Mouse (Mus musculus) heart, embryonic 12.5 days (tissue): ENCODE results near the gene Wbp2. TPM values are rescaled to one million over a fixed set of nuclear protein-coding genes. Genes with fewer than 3 reads are reported as not detected.

Experiments used
- polyA plus RNA-seq: library from polyadenylated mRNA; unstranded; fragments of >200 nt; fragmentation: Nextera tagmentation; extraction: Ambion mirVana; gene quantifications from 2 replicates; pipeline ENCODE4 v1.2.1, GENCODE M21; 2016

Gene Wbp2
- polyA plus RNA-seq, 1 experiment from 2014 or later: 137 TPM

Other genes starting within 250 kb of the Wbp2 start
- gene Myo15b, start 228.6 kb downstream of the Wbp2 start, polyA plus RNA-seq: 0.17 and 0.37 TPM in 2 replicates
- 15.0 and 16.6 TPM in 2 replicates for gene Smim5, start 187.0 kb downstream of the Wbp2 start, polyA plus RNA-seq
- 0.77 and 1.8 TPM in 2 replicates for gene Smim6, start 175.0 kb downstream of the Wbp2 start, polyA plus RNA-seq
- gene Sap30bp, start 153.7 kb downstream of the Wbp2 start, polyA plus RNA-seq: 29.4 and 32.2 TPM in 2 replicates
- gene Recql5, start 153.5 kb downstream of the Wbp2 start, polyA plus RNA-seq: 13.8 and 17.3 TPM in 2 replicates
- gene Itgb4, start 112.3 kb downstream of the Wbp2 start, polyA plus RNA-seq: 2.0 and 2.7 TPM in 2 replicates
- gene Galk1, start 74.3 kb downstream of the Wbp2 start, polyA plus RNA-seq: 151 and 152 TPM in 2 replicates
- gene H3f3b, start 59.0 kb downstream of the Wbp2 start, polyA plus RNA-seq: 742 and 759 TPM in 2 replicates
- 31.8 and 32.3 TPM in 2 replicates for gene Unk, start 56.7 kb downstream of the Wbp2 start, polyA plus RNA-seq
- gene Unc13d, start 9.0 kb downstream of the Wbp2 start, polyA plus RNA-seq: 2.2 and 2.5 TPM in 2 replicates
- 54.8 and 58.2 TPM in 2 replicates for gene Trim47, start 40.2 kb upstream of the Wbp2 start, polyA plus RNA-seq
- 4.7 and 4.9 TPM in 2 replicates for gene Trim65, start 44.1 kb upstream of the Wbp2 start, polyA plus RNA-seq
- 85.0 and 89.1 TPM in 2 replicates for gene Mrpl38, start 51.9 kb upstream of the Wbp2 start, polyA plus RNA-seq
- gene Fbf1, start 81.2 kb upstream of the Wbp2 start, polyA plus RNA-seq: 37.2 and 37.5 TPM in 2 replicates
- gene Ten1, start 111.9 kb upstream of the Wbp2 start, polyA plus RNA-seq: 74.9 and 75.5 TPM in 2 replicates
- gene Acox1, start 112.0 kb upstream of the Wbp2 start, polyA plus RNA-seq: 36.1 and 38.3 TPM in 2 replicates
- 0.53 and 0.84 TPM in 2 replicates for gene Evpl, start 151.1 kb upstream of the Wbp2 start, polyA plus RNA-seq
- 73.9 and 74.8 TPM in 2 replicates for gene Srp68, start 187.2 kb upstream of the Wbp2 start, polyA plus RNA-seq
- 0.09 TPM in 1 of 2 replicates, not detected in the other for gene Galr2, start 193.9 kb upstream of the Wbp2 start, polyA plus RNA-seq
- 47.8 and 51.3 TPM in 2 replicates for gene Exoc7, start 220.2 kb upstream of the Wbp2 start, polyA plus RNA-seq
- gene Foxj1, start 248.4 kb upstream of the Wbp2 start, polyA plus RNA-seq: 0.15 and 0.40 TPM in 2 replicates